Mouse (Mus musculus) ovary, adult 18-20 months (tissue): ENCODE measurements around the gene Ankrd13d.

Experiments used
- DNase-seq: peaks from one replicate; pipeline ENCODE4 v3.0.0; 2022; ENCODE audit warnings: low spot score, mixed read lengths

The Ankrd13d gene

DNA sequence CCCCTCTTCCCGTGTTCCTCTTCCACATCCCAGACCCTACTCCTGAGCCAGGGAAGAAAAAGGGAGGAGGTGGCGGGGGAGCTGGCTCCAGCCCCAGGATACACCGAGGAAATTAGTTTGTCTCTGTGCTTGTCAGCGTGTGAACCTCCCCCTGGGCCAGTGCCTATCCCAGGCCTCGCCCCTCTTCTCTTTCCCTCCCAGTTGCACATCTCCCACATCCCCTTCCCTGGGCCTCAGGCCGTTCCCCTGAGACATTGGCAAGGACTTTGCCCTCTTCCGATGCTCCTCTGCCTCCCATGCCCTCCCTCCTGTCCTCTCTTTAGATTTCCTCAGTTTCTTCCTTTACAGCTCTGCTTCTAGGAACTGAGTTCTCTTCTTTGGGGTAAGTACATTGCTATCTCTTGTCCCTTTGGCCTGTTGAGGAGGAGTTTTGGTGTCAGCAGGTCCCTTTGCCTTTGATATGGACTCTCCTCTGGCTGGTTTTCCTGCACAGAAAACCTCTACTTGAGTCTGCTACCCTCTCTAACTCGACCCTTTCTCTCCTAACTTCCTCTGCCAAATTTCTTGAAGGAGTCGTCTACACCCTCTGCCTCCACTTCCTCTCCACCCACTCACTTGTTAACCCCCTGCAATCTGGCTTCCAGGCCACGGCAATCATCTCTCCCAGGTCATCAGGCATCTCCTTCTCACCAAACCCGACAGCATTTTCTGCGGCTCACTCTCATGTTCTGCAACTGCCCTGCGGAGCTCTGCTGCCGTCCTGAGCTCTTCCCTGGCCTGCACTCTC, 61.8 kb downstream of the Ankrd13d start:
- DNase-seq, result no peak

DNA sequence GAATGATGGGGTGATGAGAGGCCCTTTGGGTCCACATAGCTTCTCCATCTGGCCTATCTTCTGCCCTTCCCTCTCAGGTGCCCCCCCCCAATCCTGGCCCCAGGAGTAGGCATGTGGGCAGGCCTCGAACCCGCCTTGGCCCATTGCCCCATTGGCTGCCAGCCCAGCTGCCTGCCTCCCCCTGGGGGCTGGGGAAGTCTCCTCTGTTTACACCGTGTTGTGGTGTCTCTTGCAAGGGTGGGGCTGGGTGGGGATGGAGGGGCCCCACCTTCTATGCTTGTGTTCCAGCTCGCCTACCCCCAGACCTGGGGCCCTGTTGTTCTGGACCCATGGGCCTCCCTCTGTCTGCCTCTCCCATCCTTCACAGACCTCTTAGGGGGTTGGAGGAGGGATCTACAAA, 62.5 kb downstream of the Ankrd13d start:
- DNase-seq, result no peak
